Mouse (Mus musculus) lung, adult 2 months (tissue): Measurements from ENCODE around the gene Agap1.

Experiments
- CTCF ChIP-seq: fragments of 200-500 bp; IDR thresholded peaks from 2 replicates; pipeline ENCODE4 v1.5.1; 2011; ENCODE audit warnings: mild to moderate bottlenecking, low read length, control low read depth; ENCODE audit not compliant: insufficient read depth
- POLR2A ChIP-seq: fragments of 200-500 bp; IDR thresholded peaks from 2 replicates; pipeline ENCODE4 v1.6.1; 2011; ENCODE audit warnings: low read depth, mild to moderate bottlenecking, control low read depth, low read length, borderline replicate concordance; ENCODE audit errors: extremely low read depth

DNA sequence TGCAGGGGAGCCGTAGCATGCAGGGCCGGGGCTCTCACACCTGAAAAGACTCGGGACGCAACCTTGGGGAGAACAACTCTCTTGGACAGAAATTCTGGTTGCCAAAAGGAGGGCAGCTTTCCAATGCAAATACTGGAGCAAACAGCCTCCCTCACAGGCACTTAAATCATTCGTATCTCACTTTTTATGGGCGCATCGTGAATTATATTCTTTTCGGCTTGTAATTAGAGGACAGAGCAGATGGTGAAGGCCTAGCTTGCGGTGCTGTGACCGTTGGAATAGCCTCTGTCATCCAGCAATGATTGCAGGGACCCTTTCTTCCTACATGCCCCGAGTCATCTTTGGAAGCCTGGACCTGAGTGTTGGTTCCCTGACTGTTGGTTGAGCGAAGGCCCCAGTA, 300.8 kb downstream of the Agap1 start:
- no peak for TF ChIP-seq CTCF
- TF ChIP-seq POLR2A, result no peak
